Mouse (Mus musculus) common myeloid progenitor, adult 5-6 weeks (primary cell): Measurements from ENCODE around the gene Cpa2. TPM values are rescaled to one million over a fixed set of nuclear protein-coding genes. Genes with fewer than 3 reads are reported as not detected.

Experiments used
- ATAC-seq: replicated peaks from 2 replicates; pipeline ENCODE4 v1.8.0; 2016; ENCODE audit warnings: low read depth, mild to moderate bottlenecking, moderate TSS enrichment, inconsistent platforms; ENCODE audit not compliant: poor library complexity, severe bottlenecking
- total RNA-seq: library from RNA; stranded (forward); fragments of 200-1000, 187-1606 nt; gene quantifications from 2 replicates; pipeline ENCODE4 v1.2.3, GENCODE M21; 2017

Cpa2 gene
- 1.2 TPM in 1 of 2 replicates, not detected in the other for total RNA-seq

- no peak for ATAC-seq
Measured at GRCm38 (mm10) chr6:30541009-30541799, at the start of gene Cpa2. TSS of gene Cpa2 (plus strand) at chr6:30541582.

DNA sequence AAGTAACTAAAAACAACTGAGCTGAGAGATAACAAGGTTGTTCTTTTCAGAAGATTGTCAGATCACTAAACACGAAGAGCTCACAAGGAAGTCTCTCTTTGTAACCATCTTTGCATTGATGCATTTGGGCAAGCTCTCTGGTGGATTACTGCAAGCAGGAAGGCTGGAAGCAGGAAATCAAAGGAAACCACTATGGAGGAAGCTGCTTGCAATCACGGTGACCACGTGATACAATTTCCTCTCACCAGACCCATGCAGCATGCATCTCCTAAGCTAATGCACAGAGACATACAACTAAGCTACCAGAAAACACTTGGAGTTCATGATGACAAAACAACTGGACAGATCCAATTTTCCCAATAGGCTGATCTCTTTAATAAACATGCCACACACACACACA lies 42.3 kb upstream of the Cpa2 start:
- ATAC-seq = no peak

DNA sequence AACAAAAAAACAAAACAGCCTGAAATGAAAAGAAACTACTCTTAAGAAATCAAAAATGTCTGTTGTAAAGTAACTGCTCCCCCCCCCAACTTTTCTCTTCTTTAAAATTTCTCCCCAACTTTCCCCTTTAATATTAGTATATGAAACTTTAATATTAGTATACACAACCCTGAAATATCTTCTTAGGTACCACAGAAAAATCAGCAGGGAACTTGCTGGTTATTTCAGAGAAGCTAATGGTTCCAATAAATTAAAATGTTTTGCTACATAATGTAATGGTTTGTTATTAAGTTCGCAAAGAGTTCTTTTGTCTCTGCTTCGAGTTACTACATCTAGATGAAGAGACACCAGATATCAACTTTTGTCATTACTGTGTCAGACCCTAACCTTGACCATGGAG lies 32.6 kb upstream of the Cpa2 start:
- ATAC-seq = no peak

- ATAC-seq = peak; percentile 99
Measured at GRCm38 (mm10) chr6:30509265-30510239, 31.8 kb upstream of the Cpa2 start, which contains the start of the genes Tmem209 and Ssmem1. TSS of gene Tmem209 (minus strand) at chr6:30509783. TSS of gene Ssmem1 (plus strand) at chr6:30509849.

DNA sequence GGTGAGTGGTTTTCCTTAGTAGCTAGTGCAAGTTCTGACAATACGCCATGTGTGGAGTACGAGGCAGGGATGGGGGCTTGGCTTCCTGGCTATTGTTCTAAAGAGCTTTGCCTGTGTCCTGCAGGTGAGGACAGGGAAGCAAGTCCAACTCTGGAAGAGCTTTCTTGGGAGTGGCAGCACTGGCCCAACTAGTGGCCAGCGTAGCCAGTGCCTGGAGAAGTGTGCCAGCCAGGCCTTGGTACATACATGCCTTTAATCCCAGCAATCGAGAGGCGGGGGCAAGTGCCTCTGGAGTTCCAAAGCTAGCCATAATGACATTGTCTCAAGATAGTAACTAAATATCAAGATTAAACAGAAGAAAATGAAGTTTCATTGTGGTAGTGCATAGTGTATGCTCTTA lies 31.1 kb upstream of the Cpa2 start:
- no peak for ATAC-seq

GRCm38 (mm10) chr6:30514242-30514641 lies 27.1 kb upstream of the Cpa2 start:
- ATAC-seq = no peak

GRCm38 (mm10) chr6:30520400-30520799 lies 21.0 kb upstream of the Cpa2 start:
- peak; percentile 63 for ATAC-seq

DNA sequence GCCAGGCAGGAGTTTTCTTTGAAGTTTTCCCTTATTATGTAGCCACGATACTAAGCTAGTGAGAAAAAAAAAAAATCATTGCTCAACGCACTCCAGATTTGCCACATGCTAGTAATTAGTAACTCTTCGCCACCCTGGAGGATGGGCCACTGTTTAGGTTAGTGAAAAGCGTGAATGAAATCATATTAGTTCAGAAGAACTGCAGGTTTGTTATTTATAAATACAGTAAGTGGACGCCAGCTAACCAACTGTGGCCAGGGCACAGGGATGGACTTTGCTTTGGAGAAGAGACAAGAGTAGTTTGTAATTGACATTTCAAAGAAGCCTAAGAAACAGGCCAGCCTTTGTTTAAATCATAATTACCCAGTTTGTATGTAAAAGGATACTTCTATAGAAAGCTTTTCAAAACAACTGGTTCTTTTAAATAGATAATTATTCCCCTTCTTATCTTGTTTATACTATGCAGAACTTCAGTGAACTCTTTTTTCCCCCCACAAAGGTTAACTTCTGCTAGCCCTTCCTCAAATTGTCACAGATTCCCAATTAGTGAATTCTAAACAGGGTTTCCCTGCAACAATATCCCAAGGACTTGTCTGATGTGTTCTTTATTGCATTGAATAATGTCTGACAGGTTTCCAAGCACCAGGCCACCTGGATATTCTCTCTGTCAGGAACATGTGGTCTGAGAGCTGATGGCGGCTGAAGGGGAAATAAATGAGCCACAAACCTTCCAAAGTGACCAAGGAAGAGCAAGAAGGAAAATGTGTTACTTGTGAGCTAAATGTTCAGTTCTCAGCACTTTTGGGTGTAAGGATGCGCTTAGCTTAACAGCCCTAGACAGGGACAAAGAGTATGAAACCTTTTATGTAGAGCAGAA lies 15.7 kb upstream of the Cpa2 start:
- ATAC-seq = no peak

DNA sequence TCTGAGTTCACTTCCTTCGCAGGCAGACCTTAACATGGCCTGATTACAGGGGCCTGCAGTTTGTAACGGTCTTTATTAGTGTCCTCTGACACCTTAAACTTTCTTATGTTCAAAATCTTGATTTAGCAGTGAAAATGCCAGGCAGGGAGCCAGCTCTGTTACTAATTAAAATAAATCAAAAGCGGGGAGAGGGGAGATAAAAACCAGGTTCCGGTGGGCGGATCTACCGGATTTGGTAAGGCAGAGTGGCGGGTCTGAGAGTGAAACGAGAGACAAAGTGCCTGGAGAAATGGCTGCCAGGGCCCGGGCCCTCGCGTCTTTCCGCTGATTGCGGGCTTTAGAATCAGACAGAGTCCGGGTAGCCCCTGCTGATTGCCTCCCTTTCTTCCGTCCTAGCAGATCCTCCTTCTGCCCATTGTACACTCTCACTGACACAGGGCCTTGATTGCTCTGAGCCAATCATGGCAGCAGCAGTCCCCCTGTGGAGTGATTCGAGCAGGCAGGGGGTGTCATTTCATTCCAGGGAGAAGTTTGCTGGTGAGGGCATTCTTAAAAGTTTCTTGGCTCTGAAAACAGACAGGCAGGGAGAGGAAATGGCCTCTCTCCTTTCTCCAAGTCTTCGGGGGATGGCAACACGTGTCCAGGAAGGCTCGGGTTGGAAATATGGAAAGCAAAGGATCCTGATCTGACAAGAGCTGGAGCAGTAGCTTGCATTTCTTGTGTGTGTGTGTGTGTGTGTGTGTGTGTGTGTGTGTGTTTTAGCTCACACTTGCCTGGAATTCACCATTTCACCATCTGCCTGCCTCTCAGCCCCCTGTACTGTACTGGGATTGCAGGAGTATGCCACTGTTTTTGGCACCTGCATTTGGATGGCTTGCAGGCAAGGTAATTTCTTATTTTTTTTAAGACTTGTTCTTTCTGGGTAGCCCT lies 14.5 kb upstream of the Cpa2 start:
- ATAC-seq = peak; percentile 45; the same call in 1 of the 2 replicates

- ATAC-seq = no peak
Measured at GRCm38 (mm10) chr6:30528800-30529199, 12.6 kb upstream of the Cpa2 start.

GRCm38 (mm10) chr6:30535340-30535739 lies 6.0 kb upstream of the Cpa2 start:
- 0 out of 2 replicates have a peak, but pooled peaks have one; percentile 39 for ATAC-seq

DNA sequence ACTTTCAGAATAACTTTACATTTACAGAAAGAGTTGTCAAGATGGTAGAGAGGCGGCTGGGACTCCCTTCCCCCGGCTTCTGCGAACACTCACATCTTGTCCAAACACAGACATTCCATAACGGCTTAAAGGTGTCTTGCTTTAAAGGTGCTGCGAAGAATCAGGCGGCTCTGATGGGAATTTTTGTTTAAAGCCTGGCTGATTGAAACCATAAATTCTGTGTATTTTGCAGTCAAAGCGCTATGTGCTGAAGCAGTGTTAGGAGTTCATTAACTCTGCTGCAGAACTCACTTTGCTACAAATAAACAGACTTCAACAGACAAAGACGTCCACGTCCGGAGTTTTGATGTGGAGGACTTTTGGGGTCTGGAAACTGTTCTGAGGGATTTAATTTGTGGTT lies 3.1 kb upstream of the Cpa2 start:
- no peak for ATAC-seq

- no peak for ATAC-seq
Measured at GRCm38 (mm10) chr6:30538800-30539199, 2.6 kb upstream of the Cpa2 start.

DNA sequence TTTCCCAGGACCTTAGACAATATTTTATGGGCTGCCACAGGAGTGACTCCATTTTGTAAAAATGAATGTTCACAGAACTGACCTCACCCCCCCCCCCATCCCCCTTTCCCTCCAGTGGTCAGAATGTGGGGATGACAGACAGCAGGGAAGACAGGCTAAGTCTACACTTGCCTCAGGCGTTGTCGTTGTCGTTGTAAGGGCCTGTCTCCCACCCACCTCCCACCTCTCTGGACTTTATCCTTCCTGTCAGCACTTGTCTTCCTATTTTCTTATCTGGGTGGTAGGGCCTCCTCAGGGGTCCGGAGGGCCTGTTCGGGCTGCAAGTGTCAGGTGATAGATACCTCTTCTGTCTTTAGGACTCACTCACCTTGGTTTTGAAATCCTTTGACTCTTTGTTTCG lies 895 bp downstream of the Cpa2 start:
- ATAC-seq = no peak

DNA sequence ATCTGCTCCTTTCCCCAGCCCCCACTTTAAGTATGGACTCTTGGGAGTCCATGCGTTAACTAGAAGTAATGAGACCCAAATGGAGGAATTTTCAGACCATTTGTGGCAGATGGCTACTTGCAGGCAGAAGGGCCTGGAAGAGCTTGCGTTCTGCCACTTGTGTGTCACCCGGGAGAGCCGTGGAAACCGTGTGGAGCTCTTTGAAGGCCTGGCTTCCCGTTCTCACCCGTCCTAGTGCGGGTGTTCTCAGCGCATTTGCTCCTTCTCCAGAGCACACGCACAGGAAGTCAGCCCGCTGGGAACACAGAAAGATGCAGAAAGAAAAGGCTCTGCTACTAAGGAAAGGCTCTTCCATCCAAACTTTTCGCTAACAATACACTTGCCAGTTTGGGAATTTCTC lies 1.7 kb downstream of the Cpa2 start:
- ATAC-seq = no peak

DNA sequence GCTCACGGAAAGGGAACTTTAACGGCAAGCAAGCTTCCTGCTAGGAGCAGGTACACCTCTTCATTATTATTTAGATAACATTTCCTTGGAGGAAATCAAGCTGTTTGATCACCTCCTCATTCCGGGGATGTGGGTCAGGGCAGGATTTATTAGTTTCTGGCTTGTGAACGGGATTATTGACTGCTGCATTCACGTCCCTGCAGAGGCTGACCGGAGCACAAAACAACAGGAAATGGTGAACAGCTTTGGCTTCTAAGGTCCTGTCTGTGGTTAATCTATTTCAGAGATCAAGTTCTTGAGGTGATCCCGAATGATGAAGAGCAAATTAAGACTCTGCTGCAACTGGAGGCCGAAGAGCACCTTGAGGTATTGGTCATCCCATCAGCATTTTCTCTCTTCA lies 2.5 kb downstream of the Cpa2 start:
- ATAC-seq = no peak

GRCm38 (mm10) chr6:30545689-30546088 lies 4.3 kb downstream of the Cpa2 start:
- ATAC-seq = no peak

DNA sequence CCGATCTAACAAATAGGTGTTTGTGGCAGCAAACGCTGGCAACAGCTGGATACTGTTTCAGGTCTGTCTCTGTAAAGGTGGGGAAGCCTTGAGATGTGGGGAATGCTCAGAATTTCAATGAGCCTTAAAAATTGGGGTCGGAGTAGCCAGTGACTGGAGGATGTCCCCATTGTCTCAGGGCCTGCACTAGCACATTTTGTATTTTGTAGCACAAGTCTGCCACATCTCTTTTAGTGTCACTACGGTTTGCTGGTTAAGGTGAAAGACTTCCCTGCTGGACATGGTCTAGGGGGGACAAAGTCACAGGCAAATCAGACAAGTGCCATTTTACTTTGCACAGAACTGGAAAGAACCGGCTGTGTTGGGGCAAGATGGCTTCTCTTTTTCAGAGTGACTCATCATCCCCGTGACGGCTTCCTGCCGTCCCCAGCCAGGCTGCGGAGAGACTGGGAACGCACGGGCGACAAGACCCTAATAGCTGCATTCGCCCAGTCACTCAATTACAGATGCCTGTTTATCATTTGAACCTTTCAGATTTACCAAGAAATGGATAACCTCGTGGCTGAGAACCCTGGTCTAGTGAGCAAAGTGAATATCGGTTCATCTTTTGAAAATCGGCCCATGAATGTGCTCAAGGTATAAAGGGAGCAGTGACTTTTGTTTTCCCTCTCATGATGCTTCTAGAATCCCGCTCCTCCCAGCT lies 5.3 kb downstream of the Cpa2 start:
- peak; percentile 76; the same call in 1 of the 2 replicates for ATAC-seq
